Mouse (Mus musculus) liver, adult 2 months (tissue): Measurements from ENCODE around the gene Mpp6. TPM values are rescaled to one million over a fixed set of nuclear protein-coding genes. Genes with fewer than 3 reads are reported as not detected.

Source experiments
- DNase-seq: peaks from one replicate; pipeline ENCODE4 v3.0.0-alpha.2; 2011; ENCODE audit warnings: low read depth, low spot score; ENCODE audit errors: extremely low read depth
- H3K27ac ChIP-seq: fragments of 200-500 bp; replicated peaks from 2 replicates; pipeline ENCODE4 v1.5.1; 2012; ENCODE audit warnings: low read depth, mild to moderate bottlenecking, control low read depth, inconsistent platforms, low read length; ENCODE audit not compliant: insufficient read depth
- H3K27me3 ChIP-seq: fragments of 200-500 bp; 2 replicates; pipeline ENCODE4 v1.6.1; 2012; ENCODE audit warnings: mild to moderate bottlenecking, moderate library complexity, low read length, inconsistent platforms; ENCODE audit not compliant: control insufficient read depth, insufficient read depth
- H3K36me3 ChIP-seq: fragments of 200-500 bp; 2 replicates; pipeline ENCODE4 v1.6.1; 2012; ENCODE audit warnings: low read length, inconsistent platforms; ENCODE audit not compliant: control insufficient read depth, insufficient read depth
- H3K4me1 ChIP-seq: fragments of 200-500 bp; 2 replicates; pipeline ENCODE4 v1.6.1; 2011; ENCODE audit warnings: low read length; ENCODE audit not compliant: control insufficient read depth, insufficient read depth
- H3K4me3 ChIP-seq: fragments of 200-500 bp; 2 replicates; pipeline ENCODE4 v1.5.1; 2011; ENCODE audit warnings: low read depth, mild to moderate bottlenecking, control low read depth, low read length, moderate library complexity; ENCODE audit not compliant: insufficient read depth
- H3K79me2 ChIP-seq: fragments of 200-500 bp; 2 replicates; pipeline ENCODE4 v1.6.1; 2012; ENCODE audit warnings: inconsistent platforms, mild to moderate bottlenecking, low read length, moderate library complexity; ENCODE audit not compliant: control insufficient read depth, insufficient read depth
- H3K9ac ChIP-seq: fragments of 200-500 bp; 2 replicates; pipeline ENCODE4 v1.6.1; 2012; ENCODE audit warnings: low read depth, mild to moderate bottlenecking, control low read depth, inconsistent platforms, low read length
- CTCF ChIP-seq: fragments of 200-500 bp; IDR thresholded peaks from 2 replicates; pipeline ENCODE4 v1.5.1; 2011; ENCODE audit warnings: low read depth, low read length, control low read depth
- POLR2A ChIP-seq: fragments of 200-500 bp; IDR thresholded peaks from 2 replicates; pipeline ENCODE4 v1.6.1; 2011; ENCODE audit warnings: low read length, control low read depth; ENCODE audit not compliant: insufficient read depth; ENCODE audit errors: extremely low read depth
- WGBS: fragments of 180-500 bp; shearing (Covaris S2); methylation state at CpG from one replicate; pipeline ENCODE4 v1.1.7; 2018; 5-methylcytosine and 5-hydroxymethylcytosine counted together
- polyA plus RNA-seq: library from polyadenylated mRNA; depleted of rRNA; stranded (reverse); fragments of >200 nt; gene quantifications from 2 replicates; pipeline ENCODE4 v1.2.3, GENCODE M21; 2012
- total RNA-seq: library from RNA; depleted of rRNA; stranded (reverse); fragments of >200 nt; gene quantifications from 2 replicates; pipeline ENCODE4 v1.2.3, GENCODE M21; 2014

The Mpp6 gene
- total and polyA plus RNA-seq, 2 experiments: 17.9 to 68.2 TPM

DNA sequence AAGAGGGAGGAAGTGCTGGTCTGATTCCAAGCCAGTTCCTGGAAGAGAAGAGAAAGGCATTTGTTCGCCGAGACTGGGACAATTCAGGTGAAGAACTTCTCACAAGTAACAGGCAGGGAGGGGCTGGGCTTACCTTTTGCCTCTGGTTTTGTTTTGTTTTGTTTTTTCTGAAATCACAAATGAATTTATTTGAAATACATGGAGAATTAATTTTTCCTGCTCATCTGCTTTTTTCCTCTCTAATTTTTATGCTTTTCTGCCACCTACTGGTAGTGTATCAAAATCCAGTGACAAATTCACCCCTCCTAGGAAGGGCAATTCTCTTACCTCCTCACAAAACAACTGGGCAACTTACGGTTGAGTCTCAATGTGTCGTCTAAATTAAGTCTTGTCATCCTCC, 70.1 kb downstream of the Mpp6 start:
- no peak overlapping the region for H3K9ac ChIP-seq
- WGBS: 24% methylated on average over 4 of the region's 4 CpGs
- no peaks in the 10 kb centered on the region for H3K27me3 ChIP-seq
- H3K4me1 ChIP-seq: peaks cover 19% of the 10 kb centered on the region
- no peaks in the 10 kb centered on the region; the same call in 1 of the 2 replicates for H3K79me2 ChIP-seq
- no peak overlapping the region; the same call in 1 of the 2 replicates for H3K4me3 ChIP-seq
- TF ChIP-seq POLR2A: no peak
- no peak for TF ChIP-seq CTCF
- DNase-seq: peak; percentile 55
- H3K27ac ChIP-seq: no peak overlapping the region
- peaks cover 21% of the 10 kb centered on the region for H3K36me3 ChIP-seq

DNA sequence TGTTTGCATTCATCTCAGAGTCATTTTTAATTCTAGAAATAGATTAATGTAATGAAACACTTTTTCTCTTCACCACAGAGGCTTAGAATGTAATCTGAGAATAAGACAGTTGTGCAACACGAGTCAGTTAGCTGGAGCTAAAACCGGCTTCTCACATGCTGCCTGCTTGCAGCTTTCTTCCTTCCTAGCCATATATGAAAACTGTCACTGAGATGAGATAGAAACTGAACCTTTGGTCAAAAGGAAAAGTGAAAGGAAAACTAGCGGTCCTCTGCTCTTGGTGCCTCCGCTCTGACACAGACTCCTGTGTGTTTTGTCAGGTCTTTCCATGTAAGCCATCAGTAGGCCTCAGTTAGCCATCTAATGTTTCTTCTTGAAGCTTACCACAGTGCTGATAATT, 77.9 kb downstream of the Mpp6 start:
- Histone ChIP-seq H3K36me3 (peaks cover 17% of the 10 kb centered on the region), H3K9ac (0 out of 2 replicates have a peak overlapping the region, but pooled peaks have one; percentile 4), H3K27me3 (no peaks in the 10 kb centered on the region), H3K4me3 (peak overlapping the region; percentile 29; the same call in 1 of the 2 replicates), H3K79me2 (no peaks in the 10 kb centered on the region), H3K27ac (peak overlapping the region; percentile 47), H3K4me1 (peaks cover 30% of the 10 kb centered on the region)
- WGBS: 4% methylated on average over 4 of the region's 4 CpGs
- TF ChIP-seq POLR2A: no peak
- no peak for TF ChIP-seq CTCF
- peak; percentile 72 for DNase-seq

DNA sequence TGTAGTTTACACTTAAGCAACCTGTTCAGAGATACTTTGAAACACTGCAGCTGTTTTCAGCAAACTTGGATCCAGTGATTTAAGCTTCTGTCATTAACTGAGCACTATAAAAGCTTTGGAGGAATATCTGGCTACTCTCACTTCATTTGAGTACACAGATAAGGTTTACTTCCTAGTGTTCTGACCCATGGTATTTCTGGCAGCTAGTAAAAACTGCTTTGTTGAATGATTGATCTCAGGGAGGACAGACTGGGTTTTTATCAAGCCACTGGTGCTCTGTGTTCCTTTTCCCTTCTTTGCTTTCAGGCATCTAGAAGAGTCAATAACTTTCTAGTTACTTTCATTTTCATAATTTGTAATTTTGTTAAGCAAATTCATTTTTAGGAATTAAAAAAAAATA, 79.3 kb downstream of the Mpp6 start:
- Histone ChIP-seq H3K4me1 (peaks cover 30% of the 10 kb centered on the region), H3K4me3 (no peak overlapping the region), H3K27ac (peak overlapping the region; percentile 82), H3K79me2 (no peaks in the 10 kb centered on the region), H3K9ac (no peak overlapping the region), H3K27me3 (no peaks in the 10 kb centered on the region), H3K36me3 (peaks cover 10% of the 10 kb centered on the region)
- DNase-seq: peak; percentile 89
- TF ChIP-seq CTCF (no peak), POLR2A (no peak)

DNA sequence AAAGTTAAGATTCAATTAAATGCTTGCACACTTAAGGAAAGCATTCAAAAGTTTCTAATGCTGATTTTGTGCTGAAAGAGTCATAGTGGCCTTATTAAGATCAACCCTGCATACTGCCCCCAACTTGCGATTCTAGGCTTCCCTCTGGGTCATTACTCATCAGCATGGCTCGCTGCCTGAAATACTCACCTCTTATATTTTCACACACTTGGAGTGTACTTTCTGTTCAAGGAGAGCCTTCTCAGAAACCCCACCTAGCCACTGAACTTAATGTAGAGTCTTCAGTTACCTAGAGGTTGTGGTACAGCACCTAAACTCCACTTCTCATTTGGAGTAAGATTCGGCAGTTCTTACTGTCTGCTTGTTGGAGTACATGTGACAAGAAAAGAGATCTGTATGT, 81.6 kb downstream of the Mpp6 start:
- WGBS: 65% methylated on average over 3 of the region's 3 CpGs
- H3K27ac ChIP-seq: peak overlapping the region; percentile 63
- TF ChIP-seq CTCF (no peak), POLR2A (no peak)

DNA sequence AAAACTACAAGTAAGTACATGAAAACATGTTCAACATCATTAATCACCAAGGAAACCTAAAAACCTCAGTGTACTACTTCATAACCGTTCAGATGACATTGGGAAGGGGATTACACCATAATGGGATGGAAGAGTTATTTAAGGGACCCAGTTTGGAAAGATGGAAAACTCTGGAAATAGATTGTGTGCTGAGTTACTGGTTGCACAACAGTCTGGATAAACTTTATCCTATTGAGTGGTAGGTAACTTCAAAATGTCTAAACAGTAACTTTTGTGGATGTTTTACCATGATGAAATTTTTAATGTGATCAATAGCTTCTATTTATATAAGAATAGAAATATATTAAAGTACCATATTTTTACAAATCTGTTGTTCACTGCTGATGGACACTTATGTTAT, 82.1 kb downstream of the Mpp6 start:
- Histone ChIP-seq H3K9ac (no peak overlapping the region), H3K79me2 (no peaks in the 10 kb centered on the region; the same call in 1 of the 2 replicates), H3K4me1 (peaks cover 30% of the 10 kb centered on the region), H3K4me3 (no peak overlapping the region), H3K27me3 (no peaks in the 10 kb centered on the region), H3K27ac (peak overlapping the region; percentile 91), H3K36me3 (peaks cover 3% of the 10 kb centered on the region)
- 17% methylated on average over 1 of the region's 1 CpGs for WGBS
- TF ChIP-seq POLR2A (no peak), CTCF (no peak)
- peak; percentile 91 for DNase-seq

More for the DNA sequence above, 81.6 kb downstream of the Mpp6 start:
- Histone ChIP-seq H3K79me2 (no peaks in the 10 kb centered on the region; the same call in 1 of the 2 replicates), H3K4me3 (no peak overlapping the region), H3K36me3 (peaks cover 5% of the 10 kb centered on the region), H3K9ac (no peak overlapping the region), H3K4me1 (peaks cover 30% of the 10 kb centered on the region), H3K27me3 (no peaks in the 10 kb centered on the region)
- no peak for DNase-seq

DNA sequence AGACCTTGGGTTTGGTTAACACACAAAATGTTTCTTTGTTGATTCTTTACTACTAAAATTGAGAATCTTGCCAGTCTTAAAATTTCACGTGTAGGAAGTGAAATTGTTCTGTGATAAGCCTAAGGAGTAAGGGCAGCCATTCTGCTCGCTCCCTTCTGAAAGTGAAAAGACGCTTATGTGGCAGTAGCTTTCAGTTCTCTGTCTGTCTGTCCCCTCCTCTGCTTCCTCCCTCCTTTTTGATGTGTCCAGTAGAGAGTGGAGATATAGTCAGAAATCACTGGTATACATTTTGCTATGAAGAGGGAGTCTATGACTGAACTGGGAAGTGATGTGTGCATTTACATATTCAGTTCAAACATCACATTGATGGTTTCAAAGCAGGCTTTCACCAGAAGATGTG, 82.8 kb downstream of the Mpp6 start:
- TF ChIP-seq POLR2A: no peak
- TF ChIP-seq CTCF: no peak
- no peaks in the 10 kb centered on the region; the same call in 1 of the 2 replicates for H3K79me2 ChIP-seq
- WGBS: 53% methylated on average over 3 of the region's 3 CpGs
- peaks cover 5% of the 10 kb centered on the region for H3K36me3 ChIP-seq
- H3K4me3 ChIP-seq: no peak overlapping the region
- no peaks in the 10 kb centered on the region for H3K27me3 ChIP-seq
- no peak overlapping the region for H3K9ac ChIP-seq
- no peak for DNase-seq
- H3K4me1 ChIP-seq: peaks cover 30% of the 10 kb centered on the region
- peak overlapping the region; percentile 66 for H3K27ac ChIP-seq
